Mouse (Mus musculus) T-helper 2 cell (primary cell): ENCODE results near the gene Gm10097.

Source experiments
- in situ Hi-C: fragments of 300-600 bp; cut with MboI, MseI; formaldehyde crosslinking; loops from one replicate; pipeline ENCODE4 v1.15.1; 2025; ENCODE audit warnings: high pct_unique_total_duplicates

The Gm10097 gene

GRCm38 (mm10) chr10:5068676-5069265, at the start of gene Gm10097:
Gene Gm10097 (plus strand): TSS chr10:5069192.
- in situ Hi-C loops: loop anchor here (5.0 kb wide), 1 partner anchor 49 kb away; no protein-coding TSS in a partner anchor

- in situ Hi-C loops: no loop called here
Measured at GRCm38 (mm10) chr10:5025906-5026305, 43.1 kb upstream of the Gm10097 start.

- in situ Hi-C loops: no loop called here
Measured at GRCm38 (mm10) chr10:5027208-5027607, 41.8 kb upstream of the Gm10097 start.

GRCm38 (mm10) chr10:5028301-5028700, 40.7 kb upstream of the Gm10097 start:
- in situ Hi-C loops: no loop called here

GRCm38 (mm10) chr10:5029161-5029560, 39.8 kb upstream of the Gm10097 start:
- in situ Hi-C loops: no loop called here

- in situ Hi-C loops: no loop called here
Measured at GRCm38 (mm10) chr10:5029883-5030282, 39.1 kb upstream of the Gm10097 start.

- in situ Hi-C loops: no loop called here
Measured at GRCm38 (mm10) chr10:5032192-5033048, 36.6 kb upstream of the Gm10097 start.

- in situ Hi-C loops: no loop called here
Measured at GRCm38 (mm10) chr10:5041254-5041653, 27.7 kb upstream of the Gm10097 start.

- in situ Hi-C loops: no loop called here
Measured at GRCm38 (mm10) chr10:5044481-5044880, 24.5 kb upstream of the Gm10097 start.

- in situ Hi-C loops: no loop called here
Measured at GRCm38 (mm10) chr10:5045213-5045612, 23.8 kb upstream of the Gm10097 start.

GRCm38 (mm10) chr10:5045671-5046070, 23.3 kb upstream of the Gm10097 start:
- in situ Hi-C loops: no loop called here

GRCm38 (mm10) chr10:5056243-5056735, 12.7 kb upstream of the Gm10097 start:
- in situ Hi-C loops: no loop called here

- in situ Hi-C loops: no loop called here
Measured at GRCm38 (mm10) chr10:5056940-5057339, 12.1 kb upstream of the Gm10097 start.

GRCm38 (mm10) chr10:5057661-5058060, 11.3 kb upstream of the Gm10097 start:
- in situ Hi-C loops: no loop called here

- in situ Hi-C loops: no loop called here
Measured at GRCm38 (mm10) chr10:5058876-5059275, 10.1 kb upstream of the Gm10097 start.

GRCm38 (mm10) chr10:5059983-5060382, 9.0 kb upstream of the Gm10097 start:
- in situ Hi-C loops: no loop called here

GRCm38 (mm10) chr10:5067113-5067512, 1.9 kb upstream of the Gm10097 start:
- in situ Hi-C loops: loop anchor here (5.0 kb wide), 1 partner anchor 50 kb away; no protein-coding TSS in a partner anchor

GRCm38 (mm10) chr10:5070168-5070940, 1.4 kb downstream of the Gm10097 start:
- in situ Hi-C loops: no loop called here

GRCm38 (mm10) chr10:5070941-5071231, 1.9 kb downstream of the Gm10097 start:
- in situ Hi-C loops: no loop called here

- in situ Hi-C loops: no loop called here
Measured at GRCm38 (mm10) chr10:5072054-5072453, 3.1 kb downstream of the Gm10097 start.

- in situ Hi-C loops: no loop called here
Measured at GRCm38 (mm10) chr10:5075724-5076123, 6.7 kb downstream of the Gm10097 start.

- in situ Hi-C loops: no loop called here
Measured at GRCm38 (mm10) chr10:5079945-5080468, 11.0 kb downstream of the Gm10097 start.
